Mouse (Mus musculus): ENCODE measurements around the gene Sema6d.

- TF ChIP-seq CTCF (IDR thresholded peaks at IDR 0.05; ENCODE audit: insufficient read depth, low read length): no peak
- TF ChIP-seq POLR2A (IDR thresholded peaks at IDR 0.05; ENCODE audit: borderline replicate concordance, extremely low read depth, low read depth, low read length): no peak
These were observed 281.6 kb downstream of the Sema6d start for GRCm38 (mm10) chr2:124371363-124371762.

All from lung, adult 2 months (tissue).